Mouse (Mus musculus): Measurements from ENCODE around the gene Ctsq. TPM values are rescaled to one million over a fixed set of nuclear protein-coding genes. Genes with fewer than 3 reads are reported as not detected.

Ctsq gene
- not detected in 4 replicates for total RNA-seq (2023)

GRCm38 (mm10) chr13:61040531-61040930 lies at the start of gene Ctsq:
TSS of gene Ctsq (minus strand) at chr13:61040631.

GRCm38 (mm10) chr13:61005859-61006258 lies 34.6 kb downstream of the Ctsq start, which contains the start of gene Ctsj:
TSS of gene Ctsj (minus strand) at chr13:61005959.

Other genes starting within 250 kb of the Ctsq start
- gene Ctsll3, start 237.8 kb downstream of the Ctsq start, total RNA-seq (2023) = 0.45 TPM in 1 of 4 replicates, not detected in the others
- gene 4930486L24Rik, start 176.2 kb downstream of the Ctsq start, total RNA-seq (2023) = not detected in 4 replicates
- not detected in 4 replicates for gene Gm49392, start 143.7 kb downstream of the Ctsq start, total RNA-seq (2023)
- 0.98 to 1.3 TPM in 2 of 4 replicates, not detected in the others for gene Ctla2b, start 143.2 kb downstream of the Ctsq start, total RNA-seq (2023)
- gene Tpbpb, start 135.8 kb downstream of the Ctsq start, total RNA-seq (2023) = not detected in 4 replicates
- not detected in 4 replicates for gene Gm49393, start 105.0 kb downstream of the Ctsq start, total RNA-seq (2023)
- 0.67 to 1.1 TPM in 2 of 4 replicates, not detected in the others for gene Gm49391, start 104.1 kb downstream of the Ctsq start, total RNA-seq (2023)
- gene Ctla2a, start 104.0 kb downstream of the Ctsq start, total RNA-seq (2023) = 2.4 to 6.2 TPM (median 4.2 TPM) in 4 replicates
- gene Tpbpa, start 98.6 kb downstream of the Ctsq start, total RNA-seq (2023) = not detected in 4 replicates
- gene Ctsj, start 34.7 kb downstream of the Ctsq start, total RNA-seq (2023) = not detected in 4 replicates
- not detected in 4 replicates for gene Ctsr, start 123.6 kb upstream of the Ctsq start, total RNA-seq (2023)
- gene Cts6, start 162.8 kb upstream of the Ctsq start, total RNA-seq (2023) = not detected in 4 replicates
- not detected in 4 replicates for gene Cts8, start 214.7 kb upstream of the Ctsq start, total RNA-seq (2023)
- gene Gm49398, start 248.2 kb upstream of the Ctsq start, total RNA-seq (2023) = not detected in 4 replicates

All from B cell, adult 62 days (primary cell).